8 mouse cellular contexts compared by ENCODE assay signal in the genomic region with DNA sequence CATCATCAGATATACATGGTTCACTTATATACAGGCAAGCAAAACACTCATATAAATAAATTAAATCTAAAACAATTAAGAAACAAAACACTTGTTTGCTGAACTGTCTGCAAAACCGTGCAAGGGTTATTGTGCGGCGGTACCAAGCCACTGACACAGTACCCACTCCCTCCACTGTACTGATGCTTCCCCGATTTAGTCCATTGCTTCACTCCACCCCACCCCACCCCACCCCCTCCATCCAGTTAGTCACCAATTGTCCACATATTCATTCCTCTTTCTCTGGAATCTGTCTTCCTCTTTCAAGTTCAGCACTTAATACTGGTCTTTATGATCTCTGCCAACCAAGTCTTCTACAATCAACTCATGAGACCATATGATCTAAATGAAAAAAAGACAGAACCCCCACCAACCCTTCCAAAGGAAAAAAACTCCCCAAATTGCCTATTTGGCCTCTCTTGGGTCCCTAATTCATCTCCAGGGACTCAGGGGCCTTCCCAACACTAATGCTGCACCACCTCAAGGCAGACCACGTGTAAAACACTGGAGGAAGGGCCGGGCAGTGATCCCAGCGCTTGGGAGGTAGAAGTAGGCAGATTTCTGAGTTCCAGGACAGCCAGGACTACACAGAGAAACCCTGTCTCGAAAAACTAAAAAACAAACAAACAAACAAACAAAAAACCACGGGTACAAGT. TPM values are rescaled to one million over a fixed set of nuclear protein-coding genes. Genes with fewer than 3 reads are reported as not detected.
DNase-seq lines count a peak whose midpoint lies in the region; ATAC-seq and TF ChIP-seq lines count a peak whose summit lies in the region.

No protein-coding gene starts in this region.

- peak overlapping the region; percentile 85 for H3K4me3 ChIP-seq in heart, embryonic 10.5 days
- H3K4me3 ChIP-seq in E14TG2a.4 (replicated peaks; ENCODE audit: low read length), result peak overlapping the region; percentile 96
- H3K4me3 ChIP-seq in hindbrain, embryonic 11.5 days (ENCODE audit: low read depth, low read length), result peak overlapping the region; percentile 76; the same call in 1 of the 2 replicates
- H3K4me3 ChIP-seq in megakaryocyte, embryonic 14.5 days (replicated peaks), result peak overlapping the region; percentile 97
- H3K4me3 ChIP-seq in thymus, adult 2 months (ENCODE audit: control insufficient read depth, insufficient read depth, low read length), result no peak overlapping the region

- no peaks in the 10 kb centered on the region for H3K36me3 ChIP-seq in heart, embryonic 10.5 days
- H3K36me3 ChIP-seq in E14TG2a.4 (ENCODE audit: insufficient read depth, low read length), result peaks cover 8% of the 10 kb centered on the region; the same call in 1 of the 2 replicates
- no peaks in the 10 kb centered on the region for H3K36me3 ChIP-seq in hindbrain, embryonic 11.5 days (ENCODE audit: control insufficient read depth, insufficient read depth, low read length)
- H3K36me3 ChIP-seq in megakaryocyte, embryonic 14.5 days (replicated peaks; ENCODE audit: low read length), result peaks cover 11% of the 10 kb centered on the region
- no peaks in the 10 kb centered on the region for H3K36me3 ChIP-seq in thymus, adult 2 months (ENCODE audit: control insufficient read depth, insufficient read depth, low read length)

- no peak for TF ChIP-seq POLR2A in thymus, adult 2 months (IDR thresholded peaks at IDR 0.05; ENCODE audit: control insufficient read depth, extremely low read depth, insufficient read depth, low read length, poor library complexity)

- ATAC-seq in hindbrain, embryonic 11.5 days (ENCODE audit: low FRiP score), result no peak

- TF ChIP-seq CTCF in E14TG2a.4 (conservative IDR thresholded peaks at IDR 0.05; ENCODE audit: low read length), result no peak
- no peak for TF ChIP-seq CTCF in thymus, adult 2 months (IDR thresholded peaks at IDR 0.05; ENCODE audit: borderline replicate concordance, control insufficient read depth, extremely low read depth, insufficient read depth, low read length, poor library complexity)

- H3K4me1 ChIP-seq in heart, embryonic 10.5 days, result peaks cover 23% of the 10 kb centered on the region
- H3K4me1 ChIP-seq in E14TG2a.4 (replicated peaks; ENCODE audit: low read depth, low read length), result peaks cover 16% of the 10 kb centered on the region
- H3K4me1 ChIP-seq in hindbrain, embryonic 11.5 days (replicated peaks; ENCODE audit: control insufficient read depth, insufficient read depth, low read length), result peaks cover 8% of the 10 kb centered on the region; the same call in 1 of the 2 replicates
- H3K4me1 ChIP-seq in megakaryocyte, embryonic 14.5 days, result peaks cover 54% of the 10 kb centered on the region
- peaks cover 12% of the 10 kb centered on the region for H3K4me1 ChIP-seq in thymus, adult 2 months (replicated peaks; ENCODE audit: control insufficient read depth, insufficient read depth, low read length)

- no peaks in the 10 kb centered on the region for H3K9me3 ChIP-seq in heart, embryonic 10.5 days
- H3K9me3 ChIP-seq in E14TG2a.4 (ENCODE audit: low read length), result no peaks in the 10 kb centered on the region
- no peaks in the 10 kb centered on the region for H3K9me3 ChIP-seq in hindbrain, embryonic 11.5 days (ENCODE audit: control insufficient read depth, low read length)
- peaks cover 2% of the 10 kb centered on the region; the same call in 1 of the 2 replicates for H3K9me3 ChIP-seq in megakaryocyte, embryonic 14.5 days

- no peaks in the 10 kb centered on the region for H3K27me3 ChIP-seq in heart, embryonic 10.5 days (ENCODE audit: insufficient read depth, poor library complexity, severe bottlenecking)
- no peaks in the 10 kb centered on the region for H3K27me3 ChIP-seq in E14TG2a.4 (ENCODE audit: insufficient read depth, low read length)
- no peaks in the 10 kb centered on the region for H3K27me3 ChIP-seq in hindbrain, embryonic 11.5 days (ENCODE audit: control insufficient read depth, insufficient read depth, low read length)
- H3K27me3 ChIP-seq in megakaryocyte, embryonic 14.5 days (replicated peaks), result no peaks in the 10 kb centered on the region
- no peaks in the 10 kb centered on the region for H3K27me3 ChIP-seq in thymus, adult 2 months (ENCODE audit: control insufficient read depth, insufficient read depth, low read length)

- H3K4me2 ChIP-seq in hindbrain, embryonic 11.5 days (replicated peaks; ENCODE audit: low read depth, low read length), result peak overlapping the region; percentile 52; the same call in 1 of the 2 replicates

- no peak overlapping the region for H3K27ac ChIP-seq in heart, embryonic 10.5 days
- no peak overlapping the region for H3K27ac ChIP-seq in hindbrain, embryonic 11.5 days (ENCODE audit: low read depth, low read length)
- H3K27ac ChIP-seq in thymus, adult 2 months (ENCODE audit: control insufficient read depth, insufficient read depth, low read length), result no peak overlapping the region

- DNase-seq in heart, embryonic 10.5 days (ENCODE audit: low spot score), result no peak
- no peak for DNase-seq in heart, adult 11 months
- no peak for DNase-seq in hindbrain, embryonic 11.5 days (ENCODE audit: low spot score)
- DNase-seq in thymus, adult 2 months, result no peak
- DNase-seq in retina, embryonic 14.5 days (ENCODE audit: low spot score), result no peak
- no peak for DNase-seq in layer of hippocampus, adult 11-12 months (ENCODE audit: low spot score)

- H3K9ac ChIP-seq in hindbrain, embryonic 11.5 days (ENCODE audit: low read depth, low read length), result no peak overlapping the region

- WGBS in heart, embryonic 10.5 days, result 66% methylated on average over 9 of the region's 9 CpGs
- 74% methylated on average over 9 of the region's 9 CpGs for WGBS in hindbrain, embryonic 11.5 days
- WGBS in thymus, adult 2 months, result 61% methylated on average over 9 of the region's 9 CpGs

RNA-seq across cellular contexts. Expression of a gene that starts 11.4 kb away (rescaled TPM):
- polyA plus RNA-seq in heart, embryonic 10.5 days (2016; fragmentation: Nextera tagmentation; extraction: Ambion mirVana), result 45.4 and 48.0 TPM in 2 replicates
- polyA plus RNA-seq in hindbrain, embryonic 11.5 days (2014; fragmentation: Nextera tagmentation; extraction: Ambion mirVana), result 34.2 and 42.8 TPM in 2 replicates
- polyA plus RNA-seq in megakaryocyte, embryonic 14.5 days (2012; ENCODE audit: insufficient read depth, low replicate concordance), result 78.5 and 142 TPM in 2 replicates
- polyA plus RNA-seq in thymus, adult 2 months (2012; rRNA removed), result 286 and 308 TPM in 2 replicates

RNA-seq across cellular contexts. Expression of a gene that starts 38.2 kb away (rescaled TPM):
- 47.2 and 55.4 TPM in 2 replicates for polyA plus RNA-seq in heart, embryonic 10.5 days (2016; fragmentation: Nextera tagmentation; extraction: Ambion mirVana)
- polyA plus RNA-seq in hindbrain, embryonic 11.5 days (2014; fragmentation: Nextera tagmentation; extraction: Ambion mirVana), result 44.8 and 45.0 TPM in 2 replicates
- polyA plus RNA-seq in megakaryocyte, embryonic 14.5 days (2012; ENCODE audit: insufficient read depth, low replicate concordance), result 0.65 and 4.0 TPM in 2 replicates
- 72.7 and 75.1 TPM in 2 replicates for polyA plus RNA-seq in thymus, adult 2 months (2012; rRNA removed)
